Mouse (Mus musculus): ENCODE data around the gene Ptpn5. TPM values are rescaled to one million over a fixed set of nuclear protein-coding genes. Genes with fewer than 3 reads are reported as not detected.

Gene Ptpn5
- total and polyA plus RNA-seq, 3 experiments = 0.03 TPM; not detected in 2

DNA sequence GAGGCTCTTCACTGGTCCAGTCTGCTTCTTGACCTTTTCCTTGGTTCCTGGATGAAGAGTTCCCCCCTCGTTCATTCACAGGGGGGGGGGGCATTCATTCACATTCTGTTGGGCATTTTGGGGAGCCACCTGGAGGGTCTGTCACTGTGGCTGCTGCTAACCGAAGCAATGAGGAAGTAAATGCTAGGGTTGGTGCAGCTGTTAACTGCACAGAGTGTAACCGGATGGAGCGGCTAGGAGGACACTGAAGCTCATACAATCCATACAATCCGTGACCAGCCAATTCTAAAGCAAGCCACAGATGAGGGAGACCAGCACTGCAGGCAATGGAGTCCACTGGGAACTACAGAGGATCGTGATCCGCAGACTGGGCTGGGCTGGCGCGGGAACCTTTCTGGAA is 24.3 kb upstream of the Ptpn5 start:
- Histone ChIP-seq H3K4me1 (ENCODE audit: control insufficient read depth in 1 of 2, insufficient read depth in 2 of 2, low read length in 2 of 2) (no peaks in the 10 kb centered on the region), H3K27ac (ENCODE audit: control insufficient read depth, low read depth, low read length) (no peak overlapping the region), H3K36me3 (ENCODE audit: control insufficient read depth in 1 of 2, insufficient read depth in 2 of 2, low read length in 2 of 2) (no peaks in the 10 kb centered on the region), H3K9me3 (replicated peaks; ENCODE audit: insufficient read depth, low read length) (no peaks in the 10 kb centered on the region), H3K9ac (ENCODE audit: control insufficient read depth, low read depth, low read length, poor library complexity, severe bottlenecking) (no peak overlapping the region), H3K79me2 (ENCODE audit: control insufficient read depth, insufficient read depth, low read length, poor library complexity) (no peaks in the 10 kb centered on the region), H3K4me3 (ENCODE audit: control insufficient read depth in 1 of 2, insufficient read depth in 1 of 2, low read depth in 2 of 2, low read length in 2 of 2) (no peak overlapping the region), H3K27me3 (ENCODE audit: control insufficient read depth in 1 of 2, insufficient read depth in 2 of 2, low read length in 2 of 2) (peaks cover 0 to under 1% of the 10 kb centered on the region in 2 experiments; a peak in 1 of 4 replicates)
- DNase-seq (ENCODE audit: low read depth, low spot score) = no peak
- no peak for TF ChIP-seq MAFK (IDR thresholded peaks at IDR 0.05; ENCODE audit: borderline replicate concordance, low read depth, low read length)
- TF ChIP-seq MAX (IDR thresholded peaks at IDR 0.05; ENCODE audit: low read length) = no peak
- no peak for TF ChIP-seq ZC3H11A (IDR thresholded peaks at IDR 0.05; ENCODE audit: low read depth, low read length)
- TF ChIP-seq TAL1 (IDR thresholded peaks at IDR 0.05; ENCODE audit: low read length) = no peak
- TF ChIP-seq POLR2AphosphoS2 (IDR thresholded peaks at IDR 0.05; ENCODE audit: low read length) = no peak
- no peak for TF ChIP-seq EP300 (IDR thresholded peaks at IDR 0.05; ENCODE audit: low read depth in 1 of 2, low read length in 2 of 2)
- no peak for TF ChIP-seq ETS1 (IDR thresholded peaks at IDR 0.05; ENCODE audit: low read depth, low read length)
- TF ChIP-seq CHD2 (IDR thresholded peaks at IDR 0.05; ENCODE audit: low read length) = no peak
- no peak for TF ChIP-seq ZKSCAN1 (IDR thresholded peaks at IDR 0.05; ENCODE audit: low read depth, low read length)
- TF ChIP-seq CTCF (IDR thresholded peaks at IDR 0.05 in 2 of 3, conservative IDR thresholded peaks at IDR 0.05 in 1 of 3; ENCODE audit: control insufficient read depth in 1 of 3, insufficient read depth in 1 of 3, low read depth in 2 of 3, low read length in 3 of 3, poor library complexity in 1 of 3, severe bottlenecking in 1 of 3) = no peak
- TF ChIP-seq NRF1 (IDR thresholded peaks at IDR 0.05; ENCODE audit: insufficient read depth, low read depth, low read length, poor library complexity, severe bottlenecking) = no peak
- no peak for TF ChIP-seq JUND (IDR thresholded peaks at IDR 0.05; ENCODE audit: low read depth, low read length)
- no peak for TF ChIP-seq MEF2A (IDR thresholded peaks at IDR 0.05; ENCODE audit: extremely low read depth, insufficient replicate concordance, low read depth, low read length, poor library complexity, severe bottlenecking)
- TF ChIP-seq USF2 (IDR thresholded peaks at IDR 0.05; ENCODE audit: borderline replicate concordance in 1 of 2, insufficient read depth in 1 of 2, low read depth in 1 of 2, low read length in 2 of 2) = no peak
- TF ChIP-seq NELFE (IDR thresholded peaks at IDR 0.05; ENCODE audit: low read depth, low read length) = no peak
- no peak for TF ChIP-seq MYB (IDR thresholded peaks at IDR 0.05; ENCODE audit: low read depth, low read length)
- no peak for TF ChIP-seq UBTF (IDR thresholded peaks at IDR 0.05; ENCODE audit: borderline replicate concordance, insufficient read depth, low read depth, low read length)
- TF ChIP-seq TBP (IDR thresholded peaks at IDR 0.05; ENCODE audit: low read depth, low read length) = no peak
- no peak for TF ChIP-seq KAT2A (conservative IDR thresholded peaks at IDR 0.05; ENCODE audit: low read depth, low read length)
- TF ChIP-seq GATA1 (IDR thresholded peaks at IDR 0.05; ENCODE audit: low read depth, low read length) = no peak

DNA sequence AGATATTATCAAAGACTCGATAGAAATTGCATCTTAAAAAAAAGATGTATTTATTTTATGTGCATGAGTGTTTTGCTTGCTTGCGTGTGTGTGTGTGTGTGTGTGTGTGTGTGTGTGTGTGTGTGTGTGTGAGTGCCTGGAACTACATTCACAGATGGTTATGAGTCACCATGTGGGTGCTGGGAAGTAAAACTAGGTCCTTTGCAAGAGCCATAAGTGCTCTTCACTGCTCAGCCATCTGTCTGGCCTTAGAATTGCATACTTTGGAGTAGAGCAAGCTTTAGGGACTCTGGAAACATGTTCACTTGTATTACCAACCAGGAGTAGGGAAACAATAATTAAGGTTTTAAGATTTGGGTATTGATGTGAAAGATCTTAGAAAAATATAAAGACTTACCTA is 22.4 kb upstream of the Ptpn5 start:
- H3K36me3 ChIP-seq (ENCODE audit: control insufficient read depth in 1 of 2, insufficient read depth in 2 of 2, low read length in 2 of 2) = no peaks in the 10 kb centered on the region
- H3K79me2 ChIP-seq (ENCODE audit: control insufficient read depth, insufficient read depth, low read length, poor library complexity) = no peaks in the 10 kb centered on the region
- H3K27me3 ChIP-seq (ENCODE audit: control insufficient read depth in 1 of 2, insufficient read depth in 2 of 2, low read length in 2 of 2) = peaks cover 0 to 1% of the 10 kb centered on the region in 2 experiments; a peak in 1 of 4 replicates
- TF ChIP-seq MEF2A (IDR thresholded peaks at IDR 0.05; ENCODE audit: extremely low read depth, insufficient replicate concordance, low read depth, low read length, poor library complexity, severe bottlenecking) = no peak
- TF ChIP-seq BHLHE40 (IDR thresholded peaks at IDR 0.05; ENCODE audit: borderline replicate concordance, low read depth, low read length) = no peak
- no peak for TF ChIP-seq SMC3 (IDR thresholded peaks at IDR 0.05; ENCODE audit: low read depth, low read length)
- TF ChIP-seq POLR2A (IDR thresholded peaks at IDR 0.05; ENCODE audit: control insufficient read depth in 1 of 2, insufficient read depth in 1 of 2, low read depth in 1 of 2, low read length in 2 of 2, poor library complexity in 1 of 2) = no peak
- no peak for TF ChIP-seq HCFC1 (IDR thresholded peaks at IDR 0.05; ENCODE audit: low read depth, low read length)
- TF ChIP-seq ZMIZ1 (IDR thresholded peaks at IDR 0.05; ENCODE audit: low read depth, low read length) = no peak
- no peak for TF ChIP-seq POLR2AphosphoS2 (IDR thresholded peaks at IDR 0.05; ENCODE audit: low read length)
- no peak for TF ChIP-seq EP300 (IDR thresholded peaks at IDR 0.05; ENCODE audit: low read depth in 1 of 2, low read length in 2 of 2)
- no peak for TF ChIP-seq MXI1 (IDR thresholded peaks at IDR 0.05; ENCODE audit: low read depth, low read length)
- TF ChIP-seq USF1 (IDR thresholded peaks at IDR 0.05; ENCODE audit: low read depth, low read length) = no peak
- TF ChIP-seq RCOR1 (IDR thresholded peaks at IDR 0.05; ENCODE audit: low read depth, low read length) = no peak
- no peak for TF ChIP-seq MAZ (IDR thresholded peaks at IDR 0.05; ENCODE audit: low read depth, low read length)
- TF ChIP-seq ZC3H11A (IDR thresholded peaks at IDR 0.05; ENCODE audit: low read depth, low read length) = no peak
- TF ChIP-seq MYC (IDR thresholded peaks at IDR 0.05; ENCODE audit: low read depth, low read length) = no peak
- no peak for TF ChIP-seq POLR2AphosphoS5 (IDR thresholded peaks at IDR 0.05; ENCODE audit: borderline replicate concordance, low read depth, low read length)
- no peak for TF ChIP-seq E2F4 (IDR thresholded peaks at IDR 0.05; ENCODE audit: borderline replicate concordance, low read depth, low read length)
- no peak for TF ChIP-seq JUND (IDR thresholded peaks at IDR 0.05; ENCODE audit: low read depth, low read length)
- TF ChIP-seq KAT2A (conservative IDR thresholded peaks at IDR 0.05; ENCODE audit: low read depth, low read length) = no peak
- H3K9ac ChIP-seq (ENCODE audit: control insufficient read depth, low read depth, low read length, poor library complexity, severe bottlenecking) = no peak overlapping the region
- H3K27ac ChIP-seq (ENCODE audit: control insufficient read depth, low read depth, low read length) = no peak overlapping the region
- DNase-seq (ENCODE audit: low read depth, low spot score) = no peak
- H3K9me3 ChIP-seq (replicated peaks; ENCODE audit: insufficient read depth, low read length) = no peaks in the 10 kb centered on the region
- H3K4me1 ChIP-seq (ENCODE audit: control insufficient read depth in 1 of 2, insufficient read depth in 2 of 2, low read length in 2 of 2) = no peaks in the 10 kb centered on the region
- H3K4me3 ChIP-seq (ENCODE audit: control insufficient read depth in 1 of 2, insufficient read depth in 1 of 2, low read depth in 2 of 2, low read length in 2 of 2) = no peak overlapping the region

All from MEL (cell line).